Mouse (Mus musculus): ENCODE data around the gene Olfr608.

DNA sequence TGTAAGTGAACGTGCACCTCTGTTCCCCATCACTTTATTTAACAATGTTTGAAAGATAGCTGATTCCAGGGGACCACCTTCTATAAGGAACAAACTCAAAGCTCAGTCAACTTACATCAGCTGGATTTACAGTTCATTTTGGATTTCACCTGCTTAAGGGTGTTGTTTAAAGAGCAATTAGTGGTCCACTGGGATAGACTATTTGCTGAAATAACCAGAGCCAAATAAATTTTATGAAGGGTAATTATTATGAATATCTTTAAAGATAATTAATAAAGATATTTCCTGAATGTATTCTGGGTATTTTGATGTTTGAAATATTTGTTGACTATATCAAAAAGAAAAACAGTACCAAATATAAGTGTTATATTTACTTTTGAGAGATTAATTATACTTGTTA is 24.3 kb upstream of the Olfr608 start, which contains the start of gene Olfr605:
- TF ChIP-seq CTCF (IDR thresholded peaks at IDR 0.05; ENCODE audit: control insufficient read depth, insufficient read depth, low read length) (no peak), POLR2A (IDR thresholded peaks at IDR 0.05; ENCODE audit: borderline replicate concordance, control insufficient read depth, low read depth, low read length) (no peak)

Measured in bone marrow, adult 2 months (tissue).